Comparison of ENCODE assay signal across 13 mouse cellular contexts in genomic region chr10:85291733-85292476, GRCm38 (mm10).
A peak's percentile ranks its signal among the peaks of the same experiment; 100 is the strongest.
DNase-seq lines count a peak whose midpoint lies in the region; ATAC-seq lines count a peak whose summit lies in the region.
"Had no signal": no experiment of that assay in that cellular context is flagged by ENCODE, and none has a peak within 500 bp of the region (broad histone marks: within the 10 kb centered on the region; RNA-seq: fewer than 3 reads in every experiment).

No protein-coding gene starts in this region.

- H3K27ac ChIP-seq in hindbrain, embryonic 12.5 days: no peak overlapping the region
- H3K27ac ChIP-seq in hindbrain, embryonic 10.5 days: no peak overlapping the region
- H3K27ac ChIP-seq in forebrain, embryonic 13.5 days: peak overlapping the region; percentile 11; the same call in 1 of the 2 replicates
- H3K27ac ChIP-seq in hindbrain, embryonic 14.5 days: peak overlapping the region; percentile 32
- no peak overlapping the region for H3K27ac ChIP-seq in midbrain, embryonic 16.5 days (ENCODE audit: low read length)

- no peaks in the 10 kb centered on the region for H3K9me3 ChIP-seq in hindbrain, embryonic 12.5 days (replicated peaks)
- H3K9me3 ChIP-seq in hindbrain, embryonic 10.5 days: no peaks in the 10 kb centered on the region
- no peaks in the 10 kb centered on the region for H3K9me3 ChIP-seq in forebrain, embryonic 13.5 days (replicated peaks)
- no peaks in the 10 kb centered on the region for H3K9me3 ChIP-seq in hindbrain, embryonic 14.5 days (ENCODE audit: control insufficient read depth, low read length)
- no peaks in the 10 kb centered on the region for H3K9me3 ChIP-seq in midbrain, embryonic 16.5 days (replicated peaks; ENCODE audit: control insufficient read depth, low read length, poor library complexity, severe bottlenecking)

- peak; percentile 72 for ATAC-seq in hindbrain, embryonic 12.5 days (ENCODE audit: low FRiP score)
- ATAC-seq in forebrain, embryonic 13.5 days: peak; percentile 83
- peak; percentile 76; the same call in 1 of the 2 replicates for ATAC-seq in hindbrain, embryonic 14.5 days (ENCODE audit: low FRiP score)
- peak; percentile 63 for ATAC-seq in midbrain, embryonic 16.5 days
- no peak for ATAC-seq in granulocyte monocyte progenitor cell, adult 5-6 weeks (replicated peaks; ENCODE audit: poor library complexity, severe bottlenecking)

- no peak overlapping the region for H3K4me2 ChIP-seq in hindbrain, embryonic 12.5 days (replicated peaks)
- H3K4me2 ChIP-seq in forebrain, embryonic 13.5 days: no peak overlapping the region
- no peak overlapping the region for H3K4me2 ChIP-seq in hindbrain, embryonic 14.5 days (replicated peaks)
- H3K4me2 ChIP-seq in midbrain, embryonic 16.5 days (ENCODE audit: low read length): no peak overlapping the region

- peaks cover 3% of the 10 kb centered on the region; the same call in 1 of the 2 replicates for H3K4me1 ChIP-seq in hindbrain, embryonic 12.5 days
- no peaks in the 10 kb centered on the region for H3K4me1 ChIP-seq in hindbrain, embryonic 10.5 days (replicated peaks)
- H3K4me1 ChIP-seq in forebrain, embryonic 13.5 days: peaks cover 20% of the 10 kb centered on the region
- H3K4me1 ChIP-seq in hindbrain, embryonic 14.5 days (replicated peaks; ENCODE audit: control insufficient read depth, insufficient read depth, low read length): peaks cover 16% of the 10 kb centered on the region; the same call in 1 of the 2 replicates
- H3K4me1 ChIP-seq in midbrain, embryonic 16.5 days (ENCODE audit: control insufficient read depth, insufficient read depth, low read length): peaks cover 13% of the 10 kb centered on the region

- no peaks in the 10 kb centered on the region for H3K36me3 ChIP-seq in hindbrain, embryonic 12.5 days
- no peaks in the 10 kb centered on the region for H3K36me3 ChIP-seq in hindbrain, embryonic 10.5 days
- H3K36me3 ChIP-seq in forebrain, embryonic 13.5 days (ENCODE audit: poor library complexity, severe bottlenecking): no peaks in the 10 kb centered on the region
- no peaks in the 10 kb centered on the region for H3K36me3 ChIP-seq in hindbrain, embryonic 14.5 days (replicated peaks; ENCODE audit: control insufficient read depth, insufficient read depth)
- no peaks in the 10 kb centered on the region for H3K36me3 ChIP-seq in midbrain, embryonic 16.5 days (ENCODE audit: control insufficient read depth, insufficient read depth, low read length)

- WGBS in hindbrain, embryonic 12.5 days: 89% methylated on average over 5 of the region's 5 CpGs
- WGBS in hindbrain, embryonic 10.5 days: 95% methylated on average over 5 of the region's 5 CpGs
- WGBS in forebrain, embryonic 13.5 days: 77% methylated on average over 5 of the region's 5 CpGs
- WGBS in hindbrain, embryonic 14.5 days: 86% methylated on average over 5 of the region's 5 CpGs
- WGBS in midbrain, embryonic 16.5 days: 81% methylated on average over 5 of the region's 5 CpGs

- H3K9ac ChIP-seq in hindbrain, embryonic 12.5 days: no peak overlapping the region
- no peak overlapping the region for H3K9ac ChIP-seq in forebrain, embryonic 13.5 days
- no peak overlapping the region for H3K9ac ChIP-seq in hindbrain, embryonic 14.5 days
- H3K9ac ChIP-seq in midbrain, embryonic 16.5 days (ENCODE audit: low read depth, low read length): no peak overlapping the region

- no peak overlapping the region for H3K4me3 ChIP-seq in hindbrain, embryonic 12.5 days
- no peak overlapping the region for H3K4me3 ChIP-seq in hindbrain, embryonic 10.5 days
- no peak overlapping the region for H3K4me3 ChIP-seq in forebrain, embryonic 13.5 days
- H3K4me3 ChIP-seq in hindbrain, embryonic 14.5 days (replicated peaks; ENCODE audit: low read length): no peak overlapping the region
- H3K4me3 ChIP-seq in midbrain, embryonic 16.5 days (ENCODE audit: low read depth, low read length): no peak overlapping the region

- H3K27me3 ChIP-seq in hindbrain, embryonic 12.5 days: no peaks in the 10 kb centered on the region
- no peaks in the 10 kb centered on the region for H3K27me3 ChIP-seq in hindbrain, embryonic 10.5 days (ENCODE audit: insufficient read depth, poor library complexity, severe bottlenecking)
- no peaks in the 10 kb centered on the region for H3K27me3 ChIP-seq in forebrain, embryonic 13.5 days
- no peaks in the 10 kb centered on the region for H3K27me3 ChIP-seq in hindbrain, embryonic 14.5 days (ENCODE audit: control insufficient read depth, insufficient read depth, low read length)
- no peaks in the 10 kb centered on the region for H3K27me3 ChIP-seq in midbrain, embryonic 16.5 days (ENCODE audit: control insufficient read depth, insufficient read depth, low read depth, low read length)

- no peak for DNase-seq in hindbrain, embryonic 10.5 days (ENCODE audit: low spot score)
- no peak for DNase-seq in hindbrain, embryonic 14.5 days (ENCODE audit: low spot score)
- DNase-seq in kidney, postnatal 4 days: no peak
- DNase-seq: adrenal gland, postnatal 25 days; cerebellum, adult 9-11 months; layer of hippocampus, postnatal 36 days; lung, adult 18-20 months; lung, postnatal 36 days; right cerebral cortex, adult 18-20 months had no signal

Comparison
In these comparisons a context has a peak if more than half of its experiments do, and no peak if none do; other contexts are left out.
1. H3K27ac ChIP-seq: peak in forebrain, embryonic 13.5 days (single experiment) and hindbrain, embryonic 14.5 days (single experiment); none in hindbrain, embryonic 12.5 days (single experiment), hindbrain, embryonic 10.5 days (single experiment) and midbrain, embryonic 16.5 days (single experiment).